ENCODE assay signal across 8 mouse cellular contexts in the genomic region with DNA sequence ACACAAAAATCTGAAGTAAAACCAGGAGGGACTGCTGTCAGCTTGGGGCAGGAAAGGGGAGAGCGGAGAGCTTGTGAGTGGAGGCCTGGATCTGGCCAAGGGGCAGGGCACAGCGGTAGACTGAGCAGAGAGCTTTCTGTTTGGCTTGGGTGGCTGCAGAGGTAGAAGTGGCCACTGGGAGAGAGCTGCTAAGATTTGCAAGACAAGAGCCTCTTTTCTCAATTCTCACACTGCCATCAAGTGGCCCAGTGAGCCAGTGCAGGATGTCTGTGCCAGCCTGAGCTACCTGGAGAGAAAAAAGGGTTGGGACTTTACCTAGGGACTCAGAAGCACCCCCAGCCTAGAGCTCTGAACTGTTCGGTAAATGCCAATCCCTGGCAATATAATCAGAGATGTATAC. TPM values are rescaled to one million over a fixed set of nuclear protein-coding genes. Genes with fewer than 3 reads are reported as not detected.
DNase-seq lines count a peak whose midpoint lies in the region; ATAC-seq and TF ChIP-seq lines count a peak whose summit lies in the region.

No protein-coding gene starts in this region.

- H3K9ac ChIP-seq in heart, embryonic 13.5 days: peak overlapping the region; percentile 62; the same call in 1 of the 2 replicates
- H3K9ac ChIP-seq in kidney, postnatal 0 days (ENCODE audit: low read depth, low read length): no peak overlapping the region
- H3K9ac ChIP-seq in liver, adult 2 months (ENCODE audit: low read depth, low read length): peak overlapping the region; percentile 19; the same call in 1 of the 2 replicates
- H3K9ac ChIP-seq in stomach, postnatal 0 days (ENCODE audit: low read length): no peak overlapping the region

- TF ChIP-seq CTCF in C2C12 (IDR thresholded peaks at IDR 0.05; ENCODE audit: control insufficient read depth, insufficient read depth, insufficient read length): peak; percentile 65
- TF ChIP-seq CTCF in bone marrow, adult 2 months (IDR thresholded peaks at IDR 0.05; ENCODE audit: control insufficient read depth, insufficient read depth, low read length): peak; percentile 77
- TF ChIP-seq CTCF in kidney, postnatal 0 days (IDR thresholded peaks at IDR 0.05; ENCODE audit: low read depth): peak; percentile 97
- peak; percentile 95 for TF ChIP-seq CTCF in liver, adult 2 months (IDR thresholded peaks at IDR 0.05; ENCODE audit: low read depth, low read length)
- peak; percentile 94 for TF ChIP-seq CTCF in stomach, postnatal 0 days (IDR thresholded peaks at IDR 0.05; ENCODE audit: low read depth)

- peak; percentile 79 for DNase-seq in fibroblast of lung, adult 2 months (ENCODE audit: low read depth)
- DNase-seq in kidney, postnatal 0 days (ENCODE audit: low spot score): peak; percentile 97
- DNase-seq in liver, adult 2 months (ENCODE audit: extremely low read depth, low read depth, low spot score): peak; percentile 88
- DNase-seq in stomach, postnatal 0 days (ENCODE audit: low spot score): peak; percentile 86

- no peak for TF ChIP-seq EP300 in stomach, postnatal 0 days (optimal IDR thresholded peaks at IDR 0.05)

- no peak for ATAC-seq in heart, embryonic 13.5 days (ENCODE audit: extremely low read depth, insufficient number of reproducible peaks, low FRiP score, low TSS enrichment)
- peak; percentile 75 for ATAC-seq in kidney, postnatal 0 days (replicated peaks; ENCODE audit: low FRiP score, low read depth)
- peak; percentile 79 for ATAC-seq in monocyte, adult 5-6 weeks (replicated peaks; ENCODE audit: insufficient number of reproducible peaks, low FRiP score, low TSS enrichment, poor library complexity, severe bottlenecking)
- peak; percentile 78 for ATAC-seq in stomach, postnatal 0 days (ENCODE audit: low FRiP score, low TSS enrichment)

- no peaks in the 10 kb centered on the region for H3K9me3 ChIP-seq in heart, embryonic 13.5 days
- no peaks in the 10 kb centered on the region for H3K9me3 ChIP-seq in kidney, postnatal 0 days (replicated peaks; ENCODE audit: low read length)
- no peaks in the 10 kb centered on the region for H3K9me3 ChIP-seq in stomach, postnatal 0 days (ENCODE audit: control insufficient read depth, low read length)

- WGBS in bone marrow, adult 2 months: 25% methylated on average over 3 of the region's 3 CpGs
- WGBS in heart, embryonic 13.5 days: 20% methylated on average over 3 of the region's 3 CpGs
- WGBS in kidney, postnatal 0 days: 11% methylated on average over 3 of the region's 3 CpGs
- WGBS in liver, adult 2 months: 8% methylated on average over 3 of the region's 3 CpGs
- 13% methylated on average over 3 of the region's 3 CpGs for WGBS in stomach, postnatal 0 days

- no peak for TF ChIP-seq POLR2A in bone marrow, adult 2 months (IDR thresholded peaks at IDR 0.05; ENCODE audit: borderline replicate concordance, control insufficient read depth, low read depth, low read length)
- TF ChIP-seq POLR2A in liver, adult 2 months (IDR thresholded peaks at IDR 0.05; ENCODE audit: extremely low read depth, insufficient read depth, low read length): no peak

- H3K36me3 ChIP-seq in C2C12 (ENCODE audit: control insufficient read depth, insufficient read depth): peaks cover 4% of the 10 kb centered on the region
- peaks cover 13% of the 10 kb centered on the region for H3K36me3 ChIP-seq in heart, embryonic 13.5 days
- 0 out of 2 replicates have a peak, but pooled peaks cover 4% of the 10 kb centered on the region for H3K36me3 ChIP-seq in kidney, postnatal 0 days (ENCODE audit: insufficient read depth, low read length)
- no peaks in the 10 kb centered on the region for H3K36me3 ChIP-seq in liver, adult 2 months (ENCODE audit: control insufficient read depth, insufficient read depth, low read length)
- no peaks in the 10 kb centered on the region for H3K36me3 ChIP-seq in stomach, postnatal 0 days (ENCODE audit: control insufficient read depth, insufficient read depth, low read length)

- H3K79me2 ChIP-seq in C2C12 (ENCODE audit: control insufficient read depth, insufficient read depth): no peaks in the 10 kb centered on the region
- no peaks in the 10 kb centered on the region for H3K79me2 ChIP-seq in liver, adult 2 months (ENCODE audit: control insufficient read depth, insufficient read depth, low read length)

- peaks cover 1% of the 10 kb centered on the region for H3K4me1 ChIP-seq in bone marrow, adult 2 months (ENCODE audit: control insufficient read depth, insufficient read depth, low read length)
- H3K4me1 ChIP-seq in heart, embryonic 13.5 days: peaks cover 31% of the 10 kb centered on the region
- peaks cover 9% of the 10 kb centered on the region; the same call in 1 of the 2 replicates for H3K4me1 ChIP-seq in kidney, postnatal 0 days (replicated peaks; ENCODE audit: insufficient read depth, low read length)
- peaks cover 7% of the 10 kb centered on the region for H3K4me1 ChIP-seq in liver, adult 2 months (ENCODE audit: control insufficient read depth, insufficient read depth, low read length)
- no peaks in the 10 kb centered on the region; the same call in 1 of the 2 replicates for H3K4me1 ChIP-seq in stomach, postnatal 0 days (replicated peaks; ENCODE audit: control insufficient read depth, insufficient read depth)

- H3K4me3 ChIP-seq in C2C12 (ENCODE audit: insufficient read depth, poor library complexity, severe bottlenecking): no peak overlapping the region
- H3K4me3 ChIP-seq in bone marrow, adult 2 months (replicated peaks; ENCODE audit: control insufficient read depth, low read depth, low read length): peak overlapping the region; percentile 32
- no peak overlapping the region for H3K4me3 ChIP-seq in heart, embryonic 13.5 days
- no peak overlapping the region for H3K4me3 ChIP-seq in kidney, postnatal 0 days (replicated peaks; ENCODE audit: low read depth, low read length)
- no peak overlapping the region for H3K4me3 ChIP-seq in liver, adult 2 months (ENCODE audit: insufficient read depth, low read depth, low read length)
- no peak overlapping the region for H3K4me3 ChIP-seq in stomach, postnatal 0 days (ENCODE audit: low read depth, low read length)

- H3K4me2 ChIP-seq in heart, embryonic 13.5 days: no peak overlapping the region
- no peak overlapping the region for H3K4me2 ChIP-seq in kidney, postnatal 0 days (ENCODE audit: low read length)
- no peak overlapping the region for H3K4me2 ChIP-seq in stomach, postnatal 0 days (replicated peaks; ENCODE audit: low read depth)

- no peak overlapping the region for H3ac ChIP-seq in C2C12 (ENCODE audit: control insufficient read depth, insufficient read length, low read depth)

- H3K79me3 ChIP-seq in C2C12 (ENCODE audit: low read depth): no peaks in the 10 kb centered on the region

- no peaks in the 10 kb centered on the region for H3K27me3 ChIP-seq in C2C12 (ENCODE audit: control insufficient read depth, insufficient read depth, insufficient read length)
- no peaks in the 10 kb centered on the region for H3K27me3 ChIP-seq in heart, embryonic 13.5 days (replicated peaks)
- no peaks in the 10 kb centered on the region for H3K27me3 ChIP-seq in kidney, postnatal 0 days (ENCODE audit: insufficient read depth, low read length)
- no peaks in the 10 kb centered on the region for H3K27me3 ChIP-seq in liver, adult 2 months (ENCODE audit: control insufficient read depth, insufficient read depth, low read length)
- no peaks in the 10 kb centered on the region for H3K27me3 ChIP-seq in stomach, postnatal 0 days (ENCODE audit: control insufficient read depth, insufficient read depth, low read length)

- H3K27ac ChIP-seq in bone marrow, adult 2 months (ENCODE audit: control insufficient read depth, insufficient read depth, low read depth, low read length, poor library complexity): 0 out of 2 replicates have a peak overlapping the region, but pooled peaks have one; percentile 37
- 0 out of 2 replicates have a peak overlapping the region, but pooled peaks have one; percentile 5 for H3K27ac ChIP-seq in heart, embryonic 13.5 days (replicated peaks)
- H3K27ac ChIP-seq in kidney, postnatal 0 days: 0 out of 2 replicates have a peak overlapping the region, but pooled peaks have one; percentile 47
- peak overlapping the region; percentile 14 for H3K27ac ChIP-seq in liver, adult 2 months (replicated peaks; ENCODE audit: insufficient read depth, low read depth, low read length)
- H3K27ac ChIP-seq in stomach, postnatal 0 days (replicated peaks): peak overlapping the region; percentile 50

TF ChIP-seq in C2C12, 6 proteins besides CTCF, POLR2A, EP300 and RAD21:
- no peak for TF ChIP-seq MYOG (IDR thresholded peaks at IDR 0.05; ENCODE audit: control insufficient read depth, extremely low read depth, insufficient read length)
- TF ChIP-seq USF1 (IDR thresholded peaks at IDR 0.05; ENCODE audit: low read depth): no peak
- no peak for TF ChIP-seq FOSL1 (IDR thresholded peaks at IDR 0.05; ENCODE audit: insufficient read depth, low read length, poor library complexity, severe bottlenecking)
- no peak for TF ChIP-seq CEBPB (IDR thresholded peaks at IDR 0.05; ENCODE audit: low read depth)
- no peak for TF ChIP-seq MYOD1 (IDR thresholded peaks at IDR 0.05; ENCODE audit: control insufficient read depth, insufficient read length, low read depth)
- no peak for TF ChIP-seq MAX (IDR thresholded peaks at IDR 0.05)
TF ChIP-seq in C2C12: peak in this region for 0.

RNA-seq across cellular contexts. Expression of a gene that starts 24.8 kb away (rescaled TPM):
- polyA plus RNA-seq in C2C12 (2012; fragmentation: generic; extraction: Trizol): 255 TPM
- 48.1 and 91.8 TPM in 2 replicates for polyA plus RNA-seq in bone marrow, adult 2 months (2011; ENCODE audit: insufficient read depth, insufficient read length, low replicate concordance, missing spikeins)
- polyA plus RNA-seq in heart, embryonic 13.5 days (2015; fragmentation: Nextera tagmentation; extraction: Ambion mirVana): 172 and 209 TPM in 2 replicates
- 309 and 315 TPM in 2 replicates for polyA plus RNA-seq in kidney, postnatal 0 days (2015; fragmentation: Nextera tagmentation; extraction: Ambion mirVana)
- total RNA-seq in liver, adult 2 months (2014; rRNA removed): 22.6 and 57.1 TPM in 2 replicates
- polyA plus RNA-seq in liver, adult 2 months (2012; rRNA removed): 233 and 251 TPM in 2 replicates
- 100 to 160 TPM (median 138 TPM) in 3 replicates for total RNA-seq in monocyte, adult 5-6 weeks (2017)
- 158 and 175 TPM in 2 replicates for polyA plus RNA-seq in stomach, postnatal 0 days (2015; fragmentation: Nextera tagmentation; extraction: Ambion mirVana)

RNA-seq across cellular contexts. Expression of a gene that starts 50.0 kb away (rescaled TPM):
- polyA plus RNA-seq in C2C12 (2012; fragmentation: generic; extraction: Trizol): 7.4 TPM
- polyA plus RNA-seq in bone marrow, adult 2 months (2011; ENCODE audit: insufficient read depth, insufficient read length, low replicate concordance, missing spikeins): 11.9 and 17.9 TPM in 2 replicates
- 10.9 and 12.1 TPM in 2 replicates for polyA plus RNA-seq in heart, embryonic 13.5 days (2015; fragmentation: Nextera tagmentation; extraction: Ambion mirVana)
- 28.6 and 31.4 TPM in 2 replicates for polyA plus RNA-seq in kidney, postnatal 0 days (2015; fragmentation: Nextera tagmentation; extraction: Ambion mirVana)
- total RNA-seq in liver, adult 2 months (2014; rRNA removed): 4.8 and 6.4 TPM in 2 replicates
- 1.5 and 1.9 TPM in 2 replicates for polyA plus RNA-seq in liver, adult 2 months (2012; rRNA removed)
- 42.1 to 45.2 TPM (median 44.1 TPM) in 3 replicates for total RNA-seq in monocyte, adult 5-6 weeks (2017)
- polyA plus RNA-seq in stomach, postnatal 0 days (2015; fragmentation: Nextera tagmentation; extraction: Ambion mirVana): 18.4 and 19.5 TPM in 2 replicates

Comparison
In these comparisons a context has a peak if more than half of its experiments do, and no peak if none do; other contexts are left out.
1. H3K9ac ChIP-seq: peak in heart, embryonic 13.5 days (single experiment) and liver, adult 2 months (single experiment); none in kidney, postnatal 0 days (single experiment) and stomach, postnatal 0 days (single experiment).
2. Peak in every context shown above with its lines, with median percentiles within 50 percentile points of each other: CTCF ChIP-seq, H3K27ac ChIP-seq and DNase-seq.